Mouse (Mus musculus): ENCODE data around the gene Ubn1.

DNA sequence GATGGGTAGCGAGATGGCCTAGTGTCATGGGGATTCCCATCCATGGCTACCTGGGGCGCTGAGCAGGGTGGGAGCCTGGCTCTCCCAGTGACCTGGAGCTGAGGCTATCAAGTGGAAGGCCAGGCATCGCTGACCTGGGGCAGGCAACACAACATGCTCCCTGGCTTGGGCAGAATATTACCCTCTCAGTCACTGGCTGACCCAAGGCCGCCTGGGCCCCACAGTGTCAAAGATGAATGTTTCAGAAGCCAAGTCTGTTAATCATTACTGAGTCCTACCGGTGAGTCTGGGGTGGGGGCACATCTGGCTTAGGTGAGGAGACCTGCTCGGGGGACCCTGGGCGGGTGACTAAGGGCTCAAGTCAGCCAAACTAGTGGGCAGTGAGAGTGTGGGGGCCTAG is 60.0 kb downstream of the Ubn1 start:
- TF ChIP-seq POLR2A (IDR thresholded peaks at IDR 0.05; ENCODE audit: low read depth, low read length): no peak
- TF ChIP-seq HCFC1 (IDR thresholded peaks at IDR 0.05; ENCODE audit: low read depth, low read length): no peak
- TF ChIP-seq CHD2 (IDR thresholded peaks at IDR 0.05; ENCODE audit: low read length): no peak
- no peak for TF ChIP-seq RAD21 (IDR thresholded peaks at IDR 0.05; ENCODE audit: low read depth, low read length)
- TF ChIP-seq JUN (IDR thresholded peaks at IDR 0.05; ENCODE audit: insufficient read depth, low read depth, low read length): no peak
- TF ChIP-seq MEF2A (IDR thresholded peaks at IDR 0.05; ENCODE audit: borderline replicate concordance, low read depth, low read length): no peak
- TF ChIP-seq NRF1 (IDR thresholded peaks at IDR 0.05; ENCODE audit: low read depth, low read length): no peak
- TF ChIP-seq MAX (IDR thresholded peaks at IDR 0.05; ENCODE audit: low read length): no peak
- TF ChIP-seq EP300 (IDR thresholded peaks at IDR 0.05; ENCODE audit: low read length): no peak
- TF ChIP-seq CTCF (conservative IDR thresholded peaks at IDR 0.05 in 1 of 2, IDR thresholded peaks at IDR 0.05 in 1 of 2; ENCODE audit: low read depth in 2 of 2, low read length in 2 of 2): no peak
- TF ChIP-seq MAFK (IDR thresholded peaks at IDR 0.05; ENCODE audit: insufficient replicate concordance, low read length): no peak
- TF ChIP-seq SMC3 (IDR thresholded peaks at IDR 0.05; ENCODE audit: low read depth, low read length): no peak

All from CH12.LX (cell line).